Mouse (Mus musculus) G1E-ER4 (cell line): ENCODE results near the gene Rtp3. TPM values are rescaled to one million over a fixed set of nuclear protein-coding genes. Genes with fewer than 3 reads are reported as not detected.

Source experiments
- GATA1 ChIP-seq: IDR thresholded peaks from one replicate; pipeline ENCODE4 v1.8.0; 2012; ENCODE audit warnings: low read length, inconsistent platforms
- polyA plus RNA-seq: library from polyadenylated mRNA; stranded (reverse); fragments of >175 nt; gene quantifications from 2 replicates; pipeline ENCODE4 v1.2.3, GENCODE M21; 2012

The Rtp3 gene
- polyA plus RNA-seq: not detected in 2 replicates

DNA sequence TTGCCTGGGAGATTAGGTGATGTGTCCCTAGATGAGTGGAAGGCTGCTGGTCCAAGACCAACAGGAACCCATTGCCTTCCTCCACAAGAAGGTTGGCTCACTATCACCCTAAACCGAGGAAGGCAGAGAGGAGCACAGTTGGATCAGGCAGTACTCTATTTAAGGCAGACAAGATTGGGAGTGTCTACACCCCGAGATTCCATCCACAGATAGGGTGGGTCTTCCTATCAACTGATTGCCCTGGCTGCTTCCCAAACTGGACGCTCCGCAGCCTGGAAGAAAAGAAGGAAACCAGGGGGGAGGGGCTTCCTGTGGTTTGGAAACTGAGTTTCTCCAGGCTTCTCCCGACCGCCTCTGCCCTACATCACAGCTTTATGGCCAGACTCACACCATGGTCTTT lies at the start of gene Rtp3:
Rtp3 (minus strand) TSS at position 380 of the 400 bp plus-strand sequence.
- TF ChIP-seq GATA1: no peak

DNA sequence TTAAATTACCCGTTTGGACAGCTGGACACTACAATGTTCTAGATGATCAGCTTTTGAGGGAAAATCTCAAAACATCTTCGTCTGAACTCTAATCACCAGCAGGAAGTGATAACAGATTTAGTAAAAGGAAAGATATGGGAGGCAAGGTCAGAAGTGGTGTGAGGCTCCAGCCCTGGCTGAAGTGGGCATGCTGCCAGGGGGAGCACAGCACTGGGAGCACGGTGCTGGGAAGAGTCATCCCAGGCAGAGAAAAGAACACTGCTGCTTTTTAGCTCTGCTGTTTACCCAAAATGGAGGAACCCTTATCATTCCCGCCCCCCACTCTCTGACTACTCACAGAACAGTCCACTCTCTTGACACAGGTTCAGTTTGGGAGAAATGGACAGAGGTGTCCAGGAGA lies 49.6 kb upstream of the Rtp3 start:
- no peak for TF ChIP-seq GATA1

DNA sequence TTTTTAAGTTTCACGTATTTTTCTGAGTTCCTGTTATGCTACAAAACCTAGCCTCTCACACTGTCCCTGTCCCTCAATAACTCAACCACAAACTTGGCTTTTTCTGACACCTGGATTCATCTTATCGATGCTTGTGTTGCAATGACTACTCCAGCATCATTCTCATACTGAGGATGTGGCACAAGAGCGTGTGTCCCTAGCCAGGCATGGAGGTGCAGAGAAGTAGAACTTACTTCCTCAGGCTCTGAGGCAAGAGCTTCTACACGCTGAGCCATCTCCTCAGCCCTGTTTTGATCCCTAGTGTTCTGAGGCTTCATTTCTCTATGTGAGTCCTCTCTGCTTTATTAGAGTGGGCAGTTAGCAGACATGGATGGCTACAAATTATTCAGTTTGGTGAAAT lies 43.3 kb upstream of the Rtp3 start:
- TF ChIP-seq GATA1: no peak

GRCm38 (mm10) chr9:111026791-111027190 lies 36.4 kb upstream of the Rtp3 start:
- TF ChIP-seq GATA1: no peak

DNA sequence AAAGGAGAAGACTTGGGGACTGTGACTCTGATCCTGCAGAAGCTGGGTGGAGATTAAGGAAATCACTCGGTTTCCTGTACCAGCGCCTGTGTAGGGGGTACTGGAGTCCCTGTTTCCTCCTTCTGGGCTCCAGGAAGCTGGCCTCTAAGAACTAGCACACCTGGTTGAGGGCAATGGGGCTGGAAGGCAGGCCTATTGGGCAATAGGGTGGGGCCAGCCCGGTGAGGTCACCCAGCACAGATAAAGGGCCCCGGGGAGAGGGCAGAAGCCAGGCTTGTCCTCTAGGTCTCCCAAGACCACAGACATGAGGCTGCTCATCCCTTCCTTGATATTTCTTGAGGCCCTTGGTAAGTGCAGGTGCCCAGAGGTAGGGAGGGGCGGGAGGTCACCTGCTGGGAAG lies 28.6 kb upstream of the Rtp3 start, which contains the start of gene Ltf:
Ltf (plus strand) TSS at position 250 of the 400 bp plus-strand sequence.
- TF ChIP-seq GATA1: no peak

DNA sequence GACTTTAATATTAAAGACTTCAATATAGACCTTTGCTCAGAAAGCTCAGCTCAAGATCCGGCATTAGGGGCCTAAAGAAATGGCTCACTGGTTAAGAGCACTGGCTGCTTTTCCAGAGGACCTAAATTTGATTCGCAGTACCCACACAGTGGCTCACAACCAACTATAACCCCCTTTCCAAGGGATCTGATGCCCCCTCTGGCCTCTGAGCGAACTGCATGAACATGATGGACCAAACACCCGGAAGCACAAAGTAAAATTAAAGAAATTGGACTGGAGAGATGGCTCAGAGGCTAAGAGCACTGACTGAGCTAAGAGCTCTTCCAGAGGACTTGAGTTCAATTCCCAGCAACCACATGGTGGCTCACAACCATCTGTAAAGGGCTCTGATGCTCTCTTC lies 25.3 kb upstream of the Rtp3 start:
- no peak for TF ChIP-seq GATA1

- no peak for TF ChIP-seq GATA1
Observed at GRCm38 (mm10) chr9:111012041-111012440, 21.7 kb upstream of the Rtp3 start.

DNA sequence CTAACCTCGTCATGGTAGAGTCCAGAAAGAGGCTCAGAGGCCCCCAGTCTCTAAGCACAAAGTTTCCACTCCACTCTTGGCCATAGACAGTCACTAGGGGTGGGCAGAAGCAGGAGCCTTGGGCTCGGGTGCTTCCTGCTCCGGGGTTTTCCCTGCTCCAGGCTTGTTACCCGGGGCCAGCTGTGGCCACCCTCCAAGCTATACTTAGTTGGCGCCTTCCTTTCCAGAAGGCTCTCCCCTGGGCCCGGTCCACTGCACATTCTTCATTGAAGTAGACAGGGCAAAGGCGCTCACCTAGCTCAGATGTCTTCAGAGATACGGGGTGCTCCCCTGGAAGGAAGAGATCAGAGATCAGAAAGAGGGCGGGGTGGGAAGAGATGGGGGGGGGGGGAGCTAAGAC lies 21.2 kb upstream of the Rtp3 start:
- no peak for TF ChIP-seq GATA1

DNA sequence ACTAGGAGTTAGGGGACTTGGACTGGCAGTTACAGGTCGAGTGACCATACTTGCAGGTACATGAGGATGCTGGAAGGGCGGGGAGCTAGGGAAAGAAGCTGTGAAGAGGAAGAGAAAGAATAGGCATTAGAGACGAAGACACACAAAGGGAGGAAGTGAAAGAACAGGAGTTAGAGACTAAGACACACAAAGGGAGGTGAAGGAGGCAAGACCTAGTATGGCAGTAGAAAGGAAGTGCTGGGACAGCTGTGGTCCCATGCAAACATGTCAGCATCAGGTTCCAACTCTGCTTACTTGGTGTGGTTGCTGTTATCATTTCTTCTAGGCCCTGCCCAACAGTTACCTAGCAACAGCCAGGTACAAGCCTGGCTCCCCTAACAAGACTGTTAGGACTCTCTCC lies 19.4 kb upstream of the Rtp3 start:
- TF ChIP-seq GATA1: no peak

DNA sequence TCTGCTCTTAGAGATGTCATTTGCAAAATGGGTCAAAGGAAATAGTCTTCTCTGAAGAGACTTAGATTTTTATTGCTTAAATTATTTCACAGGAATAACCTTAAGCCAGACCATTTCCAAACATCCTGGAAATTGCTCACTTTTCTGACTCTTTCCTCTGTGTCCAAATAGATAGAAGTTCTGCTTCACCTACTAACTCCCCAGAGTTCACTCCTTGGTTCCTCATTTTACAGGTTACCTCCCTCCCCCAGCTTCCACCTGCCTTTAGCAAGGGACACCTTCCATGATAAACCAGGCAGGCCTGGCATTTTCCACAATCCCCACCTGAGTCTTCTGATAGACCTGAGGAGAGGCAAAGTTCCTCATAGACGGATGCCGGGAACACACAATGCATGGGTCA lies 16.2 kb upstream of the Rtp3 start:
- TF ChIP-seq GATA1: no peak

- no peak for TF ChIP-seq GATA1
Observed at GRCm38 (mm10) chr9:111003279-111003678, 12.9 kb upstream of the Rtp3 start.

- TF ChIP-seq GATA1: no peak
Observed at GRCm38 (mm10) chr9:111001621-111002020, 11.2 kb upstream of the Rtp3 start.

GRCm38 (mm10) chr9:110999856-111000255 lies 9.5 kb upstream of the Rtp3 start:
- no peak for TF ChIP-seq GATA1

- TF ChIP-seq GATA1: no peak
Observed at GRCm38 (mm10) chr9:110999056-110999455, 8.7 kb upstream of the Rtp3 start.

GRCm38 (mm10) chr9:110997245-110997644 lies 6.9 kb upstream of the Rtp3 start:
- no peak for TF ChIP-seq GATA1

DNA sequence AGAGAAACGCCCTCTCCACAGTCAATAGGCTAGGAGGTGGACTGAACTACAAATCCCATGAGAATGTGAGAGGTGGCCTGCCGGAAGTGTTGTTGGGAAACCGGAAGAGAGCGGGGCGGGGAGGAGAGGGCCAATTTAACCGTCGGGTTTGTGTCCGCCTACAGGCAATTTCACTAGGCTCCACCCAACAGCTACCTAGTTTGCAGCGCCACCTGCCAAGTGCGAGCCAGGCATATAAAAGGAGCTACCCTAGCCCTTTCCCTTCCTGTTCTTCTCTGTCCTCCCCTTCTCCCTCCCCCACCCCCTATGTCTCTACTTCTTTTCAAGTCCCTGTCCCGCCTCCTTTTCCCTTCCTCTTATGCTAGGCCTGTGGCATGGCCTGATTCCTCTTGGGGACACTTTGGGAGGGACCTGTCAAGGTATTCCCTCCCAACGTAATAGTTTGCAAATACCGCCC lies 4.4 kb upstream of the Rtp3 start:
- no peak for TF ChIP-seq GATA1

GRCm38 (mm10) chr9:110993281-110993709 lies 2.9 kb upstream of the Rtp3 start:
- no peak for TF ChIP-seq GATA1

DNA sequence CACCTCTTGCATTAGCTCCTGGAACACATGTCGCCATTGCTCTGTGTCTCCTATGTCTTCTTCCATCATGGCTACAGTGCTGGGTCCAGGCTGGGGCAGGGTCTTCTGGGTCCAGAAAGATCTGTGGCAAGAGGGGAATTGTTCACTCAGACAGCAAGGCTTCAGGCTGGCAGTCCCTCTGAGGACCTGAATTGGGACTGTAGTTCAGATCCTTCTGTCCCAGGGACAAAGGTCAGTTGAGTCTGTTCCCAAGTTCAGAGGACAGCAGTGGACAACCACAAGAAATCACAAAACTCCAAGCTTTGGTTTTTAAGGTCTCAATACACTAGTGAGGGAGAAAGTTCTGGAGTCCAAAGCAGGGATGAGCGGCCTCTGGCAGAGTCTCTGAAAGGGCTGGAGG lies 840 bp downstream of the Rtp3 start:
- no peak for TF ChIP-seq GATA1

- no peak for TF ChIP-seq GATA1
Observed at GRCm38 (mm10) chr9:110989141-110989540, 1.2 kb downstream of the Rtp3 start.
